In the genomic region with DNA sequence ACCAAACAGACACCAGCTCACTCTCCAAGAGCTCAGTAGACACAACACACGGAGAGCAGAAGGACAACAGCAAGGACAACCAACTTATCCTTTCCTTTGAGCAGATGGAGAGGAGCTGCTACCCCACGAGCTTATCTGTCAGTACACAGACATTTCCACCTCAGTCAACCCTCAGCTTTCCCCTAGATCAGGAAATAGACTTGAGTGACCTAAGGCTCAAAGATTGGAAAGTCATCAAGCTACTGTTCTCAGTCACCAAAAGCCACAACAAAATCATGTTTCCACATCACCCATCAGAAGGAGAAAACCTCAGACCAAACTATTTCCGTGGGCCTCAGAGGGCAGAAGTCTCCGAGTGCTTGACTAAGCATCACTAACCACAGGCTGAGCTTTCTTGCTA, we compare ENCODE assay signal across 14 mouse cellular contexts. TPM values are rescaled to one million over a fixed set of nuclear protein-coding genes. Genes with fewer than 3 reads are reported as not detected.
DNase-seq lines count a peak whose midpoint lies in the region; ATAC-seq and TF ChIP-seq lines count a peak whose summit lies in the region.
"Had no signal": no experiment of that assay in that cellular context is flagged by ENCODE, and none has a peak within 500 bp of the region (broad histone marks: within the 10 kb centered on the region; RNA-seq: fewer than 3 reads in every experiment).

No protein-coding gene starts in this region.

- no peak for TF ChIP-seq EP300 in heart, postnatal 0 days (IDR thresholded peaks at IDR 0.05; ENCODE audit: low read depth)

- peaks cover 28% of the 10 kb centered on the region; the same call in 1 of the 2 replicates for H3K4me1 ChIP-seq in heart, postnatal 0 days (ENCODE audit: control insufficient read depth, insufficient read depth)
- no peaks in the 10 kb centered on the region for H3K4me1 ChIP-seq in kidney, embryonic 14.5 days (ENCODE audit: control insufficient read depth, insufficient read depth, low read length)

- POLR2A ChIA-PET in Patski (lab: Charles Lee), result interaction anchor here (0.6 to 1.6 kb wide), 5 partner anchors 15 to 57 kb away, joined by 3 to 11 read pairs (median 3); a partner anchor contains a TSS

- no peaks in the 10 kb centered on the region for H3K9me3 ChIP-seq in heart, postnatal 0 days (replicated peaks; ENCODE audit: control insufficient read depth, low read length)
- H3K9me3 ChIP-seq in kidney, embryonic 14.5 days (ENCODE audit: control insufficient read depth, low read length), result no peaks in the 10 kb centered on the region
- H3K9me3 ChIP-seq: G1E; heart, embryonic 15.5 days; lung, embryonic 15.5 days; neural tube, embryonic 12.5 days had no signal

- intact Hi-C loops in heart, postnatal 36 days (cut with DNase I), result loop anchor here (10.0 kb wide), 1 partner anchor 51 kb away; no protein-coding TSS in a partner anchor

- TF ChIP-seq CTCF in heart, postnatal 0 days (IDR thresholded peaks at IDR 0.05; ENCODE audit: low read depth), result no peak
- TF ChIP-seq CTCF in Patski (IDR thresholded peaks at IDR 0.05), result no peak

- no peak for ATAC-seq in heart, postnatal 0 days (ENCODE audit: insufficient read depth, low read depth)
- ATAC-seq in Patski, result peak; percentile 59
- peak; percentile 43 for ATAC-seq in inflammation-experienced regulatory T-cells, adult 6 months
- no peak for ATAC-seq in kidney, embryonic 14.5 days (ENCODE audit: low FRiP score, low TSS enrichment)
- ATAC-seq: intestine, embryonic 16.5 days had no signal

- no peak overlapping the region for H3K9ac ChIP-seq in heart, postnatal 0 days (replicated peaks; ENCODE audit: low read depth, low read length)
- no peak overlapping the region for H3K9ac ChIP-seq in kidney, embryonic 14.5 days (ENCODE audit: low read depth, low read length)
- H3K9ac ChIP-seq: heart, embryonic 15.5 days; lung, embryonic 15.5 days; neural tube, embryonic 12.5 days had no signal

- in situ Hi-C loops in Patski (cut with MboI; ENCODE audit: low pct_unique_long_range_greater_than_20kb), result no loop called here

- H3K4me2 ChIP-seq in heart, postnatal 0 days (ENCODE audit: low read depth, low read length), result no peak overlapping the region
- H3K4me2 ChIP-seq in kidney, embryonic 14.5 days (replicated peaks; ENCODE audit: low read depth, low read length), result no peak overlapping the region
- H3K4me2 ChIP-seq: heart, embryonic 15.5 days; lung, embryonic 15.5 days; neural tube, embryonic 12.5 days had no signal

- CTCF ChIA-PET in Patski (lab: Charles Lee), result interaction anchor here (0.7 to 2.0 kb wide), 7 partner anchors 11 to 59 kb away, joined by 3 to 9 read pairs (median 3); a partner anchor contains a TSS

- H3K27ac ChIP-seq in heart, postnatal 0 days (ENCODE audit: low read depth), result peak overlapping the region; percentile 20; the same call in 1 of the 2 replicates
- no peak overlapping the region for H3K27ac ChIP-seq in kidney, embryonic 14.5 days (ENCODE audit: low read depth, low read length)
- H3K27ac ChIP-seq: heart, embryonic 15.5 days; lung, embryonic 15.5 days; neural tube, embryonic 12.5 days had no signal

- H3K27me3 ChIP-seq in heart, postnatal 0 days (ENCODE audit: control insufficient read depth, insufficient read depth, low read length), result no peaks in the 10 kb centered on the region
- no peaks in the 10 kb centered on the region for H3K27me3 ChIP-seq in Patski
- no peaks in the 10 kb centered on the region for H3K27me3 ChIP-seq in kidney, embryonic 14.5 days (ENCODE audit: control insufficient read depth, insufficient read depth, low read length)
- H3K27me3 ChIP-seq: heart, embryonic 15.5 days; lung, embryonic 15.5 days; neural tube, embryonic 12.5 days had no signal

- no peak overlapping the region for H3K4me3 ChIP-seq in heart, postnatal 0 days (ENCODE audit: low read depth, low read length)
- H3K4me3 ChIP-seq in kidney, embryonic 14.5 days (ENCODE audit: low read length), result no peak overlapping the region
- H3K4me3 ChIP-seq: heart, embryonic 15.5 days; lung, embryonic 15.5 days; neural tube, embryonic 12.5 days had no signal

- 44% methylated on average over 4 of the region's 4 CpGs for WGBS in heart, postnatal 0 days
- 78% methylated on average over 4 of the region's 4 CpGs for WGBS in kidney, embryonic 14.5 days

- no peaks in the 10 kb centered on the region for H3K36me3 ChIP-seq in heart, postnatal 0 days (replicated peaks; ENCODE audit: control insufficient read depth, insufficient read depth, low read length)
- no peaks in the 10 kb centered on the region for H3K36me3 ChIP-seq in kidney, embryonic 14.5 days (ENCODE audit: control insufficient read depth, insufficient read depth, low read length)
- H3K36me3 ChIP-seq: G1E; heart, embryonic 15.5 days; lung, embryonic 15.5 days; neural tube, embryonic 12.5 days had no signal

- DNase-seq in heart, postnatal 0 days (ENCODE audit: low spot score), result no peak
- DNase-seq in heart, postnatal 36 days, result no peak
- peak; percentile 27 for DNase-seq in A20 (ENCODE audit: low read depth, low spot score)
- no peak for DNase-seq in Patski (ENCODE audit: low read depth, low spot score)
- no peak for DNase-seq in adrenal gland, postnatal 14 days
- DNase-seq: embryo, embryonic 11 days; thymus, postnatal 25 days had no signal

RNA-seq across cellular contexts. Expression of a gene that starts 15.5 kb away (rescaled TPM):
- 21.3 and 43.9 TPM in 2 replicates for total RNA-seq in heart, postnatal 0 days (2014; rRNA removed; ENCODE audit: low replicate concordance)
- polyA plus RNA-seq in heart, postnatal 0 days (2015; fragmentation: Nextera tagmentation; extraction: Ambion mirVana), result 16.3 and 19.3 TPM in 2 replicates
- total RNA-seq in heart, postnatal 36 days (2021), result 10 to 100 TPM; 24.0 to 26.9 TPM
- polyA plus RNA-seq in Patski (2021), result 84.4 TPM
- under 1 TPM; 0.19 to 0.77 (median 0.30) TPM for polyA plus RNA-seq in inflammation-experienced regulatory T-cells, adult 6 months (2017; shearing (Covaris generic))
- total RNA-seq in adrenal gland, postnatal 14 days (2021), result 35.2 and 38.7 TPM in 2 replicates
- 20.0 and 31.3 TPM in 2 replicates for polyA plus RNA-seq in kidney, embryonic 14.5 days (2014; fragmentation: Nextera tagmentation; extraction: Ambion mirVana)

RNA-seq across cellular contexts. Expression of a gene that starts 59.0 kb away (rescaled TPM):
- total RNA-seq in heart, postnatal 0 days (2014; rRNA removed; ENCODE audit: low replicate concordance), result 11.6 and 34.6 TPM in 2 replicates
- 6.5 TPM in 2 replicates for polyA plus RNA-seq in heart, postnatal 0 days (2015; fragmentation: Nextera tagmentation; extraction: Ambion mirVana)
- total RNA-seq in heart, postnatal 36 days (2021), result 1 to 10 TPM; 6.2 to 7.4 TPM
- 100 TPM for polyA plus RNA-seq in Patski (2021)
- 1 to 10 TPM; 2.2 to 4.4 (median 2.4) TPM for polyA plus RNA-seq in inflammation-experienced regulatory T-cells, adult 6 months (2017; shearing (Covaris generic))
- total RNA-seq in adrenal gland, postnatal 14 days (2021), result 15.3 and 16.0 TPM in 2 replicates
- polyA plus RNA-seq in kidney, embryonic 14.5 days (2014; fragmentation: Nextera tagmentation; extraction: Ambion mirVana), result 49.2 and 56.4 TPM in 2 replicates

Comparison
In these comparisons a context has a peak if more than half of its experiments do, and no peak if none do; other contexts are left out.
1. ATAC-seq: peak in Patski (single experiment) and inflammation-experienced regulatory T-cells, adult 6 months (single experiment); none in heart, postnatal 0 days (single experiment) and kidney, embryonic 14.5 days (single experiment).